Mouse (Mus musculus) stomach, postnatal 0 days (tissue): ENCODE measurements around the gene Slc43a1.
A peak's percentile ranks its signal among the peaks of the same experiment; 100 is the strongest.

ENCODE experiments used
- CTCF ChIP-seq: IDR thresholded peaks from 2 replicates; pipeline ENCODE4 v1.5.1; 2016; ENCODE audit warnings: antibody characterized with exemption, low read depth, mild to moderate bottlenecking, moderate library complexity
- EP300 ChIP-seq: optimal IDR thresholded peaks from 2 replicates; pipeline ENCODE3; 2016; ENCODE audit warnings: antibody characterized with exemption

DNA sequence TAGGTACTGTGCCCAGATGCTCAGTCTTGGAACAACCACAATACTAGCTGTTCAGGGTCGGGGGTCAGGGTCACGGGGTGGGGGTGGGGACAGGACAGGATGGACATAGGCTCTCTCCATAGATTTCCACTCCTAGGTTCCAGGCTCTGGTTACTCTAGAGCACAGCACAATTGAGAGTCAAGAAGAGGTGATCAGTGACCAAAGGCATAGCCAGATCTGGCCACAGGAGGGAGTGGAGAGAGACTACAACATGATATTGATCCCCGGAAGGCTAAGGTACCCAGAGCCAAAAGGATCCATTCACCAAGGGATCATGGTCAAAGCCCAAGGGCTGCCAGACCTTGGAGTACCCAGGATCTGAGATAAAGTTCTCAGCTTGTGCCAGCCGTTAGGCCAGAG lies 46.0 kb downstream of the Slc43a1 start:
- peak; percentile 35 for TF ChIP-seq CTCF
- TF ChIP-seq EP300 = no peak
